ENCODE assay signal across 18 mouse cellular contexts in genomic region chr5:131435239-131435876, GRCm38 (mm10).
DNase-seq lines count a peak whose midpoint lies in the region; ATAC-seq and TF ChIP-seq lines count a peak whose summit lies in the region.
"Had no signal": no experiment of that assay in that cellular context is flagged by ENCODE, and none has a peak within 500 bp of the region (broad histone marks: within the 10 kb centered on the region; RNA-seq: fewer than 3 reads in every experiment).

No protein-coding gene starts in this region.

- peak; percentile 48; the same call in 1 of the 2 replicates for ATAC-seq in neural tube, embryonic 11.5 days (ENCODE audit: insufficient read depth, low FRiP score, low TSS enrichment)
- ATAC-seq in forebrain, embryonic 16.5 days = peak; percentile 54; the same call in 1 of the 2 replicates
- ATAC-seq in midbrain, postnatal 0 days (ENCODE audit: low FRiP score) = no peak
- no peak for ATAC-seq in liver, embryonic 12.5 days
- ATAC-seq: CD4-positive, CD25-positive, alpha-beta regulatory T cell, adult 4 months; intestine, postnatal 0 days had no signal

- no peak for DNase-seq in neural tube, embryonic 11.5 days (ENCODE audit: low spot score)
- DNase-seq in neural tube, embryonic 10.5 days (ENCODE audit: extremely low spot score, low spot score) = no peak
- DNase-seq in midbrain, postnatal 0 days (ENCODE audit: low spot score) = peak; percentile 62
- DNase-seq in limb, embryonic 10.5 days (ENCODE audit: low spot score) = no peak
- DNase-seq in heart, adult 8-10 months (ENCODE audit: low spot score) = no peak
- DNase-seq: adrenal gland, postnatal 36 days; cerebellum, postnatal 25 days; gastrocnemius, postnatal 25 days had no signal

- H3K9ac ChIP-seq in neural tube, embryonic 11.5 days (ENCODE audit: low read length) = no peak overlapping the region
- H3K9ac ChIP-seq in forebrain, embryonic 16.5 days (replicated peaks; ENCODE audit: low read depth, low read length) = no peak overlapping the region
- H3K9ac ChIP-seq in midbrain, postnatal 0 days (replicated peaks; ENCODE audit: low read length, poor library complexity, severe bottlenecking) = no peak overlapping the region
- no peak overlapping the region for H3K9ac ChIP-seq in liver, embryonic 12.5 days
- H3K9ac ChIP-seq: embryonic facial prominence, embryonic 13.5 days; limb, embryonic 15.5 days; lung, embryonic 15.5 days had no signal

- no peaks in the 10 kb centered on the region for H3K4me1 ChIP-seq in neural tube, embryonic 11.5 days (ENCODE audit: control insufficient read depth, insufficient read depth, low read length)
- peaks cover 9% of the 10 kb centered on the region for H3K4me1 ChIP-seq in forebrain, embryonic 16.5 days (replicated peaks; ENCODE audit: control insufficient read depth, insufficient read depth, low read length)
- no peaks in the 10 kb centered on the region for H3K4me1 ChIP-seq in midbrain, postnatal 0 days (ENCODE audit: insufficient read depth, low read length)
- no peaks in the 10 kb centered on the region for H3K4me1 ChIP-seq in liver, embryonic 12.5 days
- H3K4me1 ChIP-seq in limb, embryonic 10.5 days = peaks cover 7% of the 10 kb centered on the region
- H3K4me1 ChIP-seq: lung, embryonic 15.5 days had no signal

- H3K36me3 ChIP-seq in neural tube, embryonic 11.5 days (ENCODE audit: control insufficient read depth, insufficient read depth, low read length) = peaks cover 15% of the 10 kb centered on the region
- peaks cover 27% of the 10 kb centered on the region for H3K36me3 ChIP-seq in forebrain, embryonic 16.5 days (ENCODE audit: control insufficient read depth, insufficient read depth)
- H3K36me3 ChIP-seq in midbrain, postnatal 0 days (ENCODE audit: insufficient read depth, low read length) = peaks cover 22% of the 10 kb centered on the region
- H3K36me3 ChIP-seq in liver, embryonic 12.5 days = peaks cover 12% of the 10 kb centered on the region
- peaks cover 39% of the 10 kb centered on the region for H3K36me3 ChIP-seq in limb, embryonic 10.5 days

- no peak for TF ChIP-seq CTCF in midbrain, postnatal 0 days (IDR thresholded peaks at IDR 0.05)

- H3K27ac ChIP-seq in neural tube, embryonic 11.5 days (ENCODE audit: low read depth, low read length) = no peak overlapping the region
- H3K27ac ChIP-seq in forebrain, embryonic 16.5 days (ENCODE audit: low read length) = peak overlapping the region; percentile 56
- no peak overlapping the region for H3K27ac ChIP-seq in midbrain, postnatal 0 days (ENCODE audit: low read depth, low read length)
- no peak overlapping the region for H3K27ac ChIP-seq in liver, embryonic 12.5 days
- no peak overlapping the region for H3K27ac ChIP-seq in limb, embryonic 10.5 days
- H3K27ac ChIP-seq: embryonic facial prominence, embryonic 13.5 days; heart, embryonic 10.5 days; kidney, postnatal 0 days; layer of hippocampus, adult 2 months; limb, embryonic 15.5 days; lung, embryonic 15.5 days had no signal

- H3K4me3 ChIP-seq in neural tube, embryonic 11.5 days (ENCODE audit: low read depth, low read length) = no peak overlapping the region
- no peak overlapping the region for H3K4me3 ChIP-seq in forebrain, embryonic 16.5 days (replicated peaks; ENCODE audit: low read length)
- H3K4me3 ChIP-seq in midbrain, postnatal 0 days (ENCODE audit: low read depth, low read length) = no peak overlapping the region
- no peak overlapping the region for H3K4me3 ChIP-seq in liver, embryonic 12.5 days
- no peak overlapping the region for H3K4me3 ChIP-seq in limb, embryonic 10.5 days
- H3K4me3 ChIP-seq: embryonic facial prominence, embryonic 13.5 days; heart, embryonic 10.5 days; layer of hippocampus, adult 2 months; limb, embryonic 15.5 days; lung, embryonic 15.5 days had no signal

- no peaks in the 10 kb centered on the region for H3K9me3 ChIP-seq in neural tube, embryonic 11.5 days (ENCODE audit: control insufficient read depth, low read length)
- no peaks in the 10 kb centered on the region for H3K9me3 ChIP-seq in forebrain, embryonic 16.5 days (ENCODE audit: control insufficient read depth, low read length)
- H3K9me3 ChIP-seq in midbrain, postnatal 0 days (ENCODE audit: low read length) = no peaks in the 10 kb centered on the region
- no peaks in the 10 kb centered on the region for H3K9me3 ChIP-seq in liver, embryonic 12.5 days (replicated peaks)
- no peaks in the 10 kb centered on the region for H3K9me3 ChIP-seq in limb, embryonic 10.5 days (replicated peaks)
- H3K9me3 ChIP-seq: embryonic facial prominence, embryonic 13.5 days; heart, embryonic 10.5 days; limb, embryonic 15.5 days; lung, embryonic 15.5 days had no signal

- no peak overlapping the region for H3K4me2 ChIP-seq in neural tube, embryonic 11.5 days (ENCODE audit: low read depth)
- no peak overlapping the region for H3K4me2 ChIP-seq in forebrain, embryonic 16.5 days (ENCODE audit: low read length)
- H3K4me2 ChIP-seq in midbrain, postnatal 0 days (ENCODE audit: low read depth, low read length, poor library complexity, severe bottlenecking) = no peak overlapping the region
- no peak overlapping the region for H3K4me2 ChIP-seq in liver, embryonic 12.5 days
- H3K4me2 ChIP-seq: embryonic facial prominence, embryonic 13.5 days; limb, embryonic 15.5 days; lung, embryonic 15.5 days had no signal

- H3K27me3 ChIP-seq in neural tube, embryonic 11.5 days (ENCODE audit: control insufficient read depth, insufficient read depth, low read length) = no peaks in the 10 kb centered on the region
- H3K27me3 ChIP-seq in forebrain, embryonic 16.5 days (replicated peaks; ENCODE audit: control insufficient read depth, insufficient read depth, low read length) = no peaks in the 10 kb centered on the region
- no peaks in the 10 kb centered on the region for H3K27me3 ChIP-seq in midbrain, postnatal 0 days (ENCODE audit: insufficient read depth, low read length)
- H3K27me3 ChIP-seq in liver, embryonic 12.5 days (replicated peaks) = no peaks in the 10 kb centered on the region
- H3K27me3 ChIP-seq in limb, embryonic 10.5 days (ENCODE audit: low read depth, poor library complexity, severe bottlenecking) = no peaks in the 10 kb centered on the region
- H3K27me3 ChIP-seq: embryonic facial prominence, embryonic 13.5 days; limb, embryonic 15.5 days; lung, embryonic 15.5 days had no signal

- 81% methylated on average over 10 of the region's 10 CpGs for WGBS in neural tube, embryonic 11.5 days
- WGBS in forebrain, embryonic 16.5 days = 48% methylated on average over 10 of the region's 10 CpGs
- 53% methylated on average over 10 of the region's 10 CpGs for WGBS in midbrain, postnatal 0 days
- WGBS in liver, embryonic 12.5 days (ENCODE audit: insufficient replicate concordance) = 72% methylated on average over 10 of the region's 10 CpGs
- 92% methylated on average over 10 of the region's 10 CpGs for WGBS in limb, embryonic 10.5 days

Comparison
In these comparisons a context has a peak if more than half of its experiments do, and no peak if none do; other contexts are left out.
1. ATAC-seq: peak in neural tube, embryonic 11.5 days (single experiment) and forebrain, embryonic 16.5 days (single experiment); none in midbrain, postnatal 0 days (single experiment) and liver, embryonic 12.5 days (single experiment).